Mouse (Mus musculus): ENCODE measurements around the gene Kcns1. TPM values are rescaled to one million over a fixed set of nuclear protein-coding genes. Genes with fewer than 3 reads are reported as not detected.

Kcns1 gene
- total and polyA plus RNA-seq, 3 experiments, result not detected

DNA sequence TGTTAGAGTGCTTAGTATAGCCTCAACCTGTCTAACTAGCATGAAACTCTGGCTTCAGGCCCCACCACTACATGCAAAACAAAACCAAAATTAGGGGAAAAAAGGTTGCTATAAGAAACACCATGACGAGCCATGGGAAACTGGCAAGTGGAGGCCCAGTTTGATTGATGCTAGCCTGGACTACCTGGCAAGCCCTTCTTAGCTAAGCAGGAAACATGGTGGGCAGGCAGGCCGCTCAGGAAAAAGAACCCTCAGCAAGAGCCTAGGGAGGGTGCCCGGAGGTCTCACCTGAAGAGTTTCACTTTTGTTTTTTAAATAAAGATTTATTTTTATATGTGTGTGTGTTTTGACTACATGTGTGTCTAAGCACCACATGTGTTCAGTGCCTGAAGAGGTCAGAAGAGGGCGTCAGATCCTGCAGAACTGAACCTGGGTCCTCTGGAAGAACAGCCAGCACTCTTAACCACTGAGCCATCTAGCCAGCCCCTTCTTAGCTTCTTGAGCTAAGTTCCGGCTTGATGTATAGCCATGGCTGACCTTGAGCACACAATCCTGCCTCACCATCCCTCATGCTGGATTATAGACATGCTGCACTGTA lies 47.6 kb downstream of the Kcns1 start:
- no peak for DNase-seq

DNA sequence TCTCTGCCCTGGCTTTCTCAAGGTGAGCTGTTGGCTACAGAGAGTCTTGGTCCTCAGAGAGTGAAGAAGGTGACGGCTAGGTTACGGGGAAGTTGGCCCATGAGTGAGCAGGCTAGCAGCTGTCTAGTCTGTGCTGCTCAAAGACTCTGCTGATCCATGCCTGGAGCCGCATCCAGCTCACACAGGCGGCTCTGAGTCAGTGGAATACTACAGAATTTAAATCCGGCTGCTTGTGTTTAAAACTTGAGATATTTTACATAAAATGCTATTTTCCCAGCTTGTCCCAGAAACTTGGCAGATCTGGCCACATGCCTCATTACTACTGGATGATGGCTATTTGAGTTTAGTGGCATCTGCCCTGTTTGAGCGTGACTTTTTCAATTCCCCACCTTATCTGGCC lies 51.4 kb downstream of the Kcns1 start:
- DNase-seq, result no peak

DNA sequence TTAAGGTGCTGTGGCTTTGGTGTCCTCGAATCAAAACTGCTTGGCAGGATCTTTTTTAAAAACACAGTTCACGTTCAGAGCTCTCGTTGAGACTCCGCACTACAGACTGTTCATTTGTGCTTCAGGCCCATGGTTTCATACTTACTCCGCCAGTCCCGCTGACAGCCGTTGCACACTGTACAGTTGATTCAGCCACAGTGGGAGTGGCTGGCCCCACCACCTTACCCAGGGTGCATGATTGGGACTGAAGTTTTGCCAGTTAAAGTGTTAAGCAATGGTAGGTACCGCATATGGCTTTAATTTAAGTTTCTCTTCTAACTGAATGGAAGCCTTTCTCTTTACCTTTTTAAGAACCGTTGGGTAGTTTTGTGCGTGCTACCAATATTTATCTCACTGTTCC lies 55.4 kb downstream of the Kcns1 start:
- no peak for DNase-seq

DNA sequence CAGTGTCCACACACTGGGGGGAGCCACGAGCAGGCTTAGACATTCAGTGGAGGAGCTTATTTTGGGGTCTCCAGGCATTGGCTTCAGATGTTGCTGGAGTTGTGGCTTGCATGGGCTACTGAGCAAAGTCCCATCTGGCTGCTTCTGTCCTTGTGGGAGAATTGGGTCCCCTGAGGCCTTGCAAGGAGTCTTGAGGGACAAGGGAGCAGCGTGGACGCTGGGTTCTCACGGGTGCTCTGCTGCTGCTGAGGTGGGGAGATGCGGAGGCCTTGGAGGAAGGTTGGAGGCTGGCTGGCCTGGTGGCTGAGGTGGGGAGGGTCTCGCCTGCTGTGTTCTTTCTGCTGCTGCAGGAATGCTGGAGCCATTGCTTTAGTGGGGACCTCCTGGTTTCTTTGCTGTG lies 56.9 kb downstream of the Kcns1 start:
- DNase-seq, result no peak

Other genes starting within 250 kb of the Kcns1 start
- 100 to 1,000 TPM; 260 to 298 TPM for gene Ywhab, start 176.2 kb downstream of the Kcns1 start, total RNA-seq (2021)
- 66.5 and 75.4 TPM in 2 replicates for gene Ywhab, start 176.2 kb downstream of the Kcns1 start, polyA plus RNA-seq (2012; rRNA removed)
- gene Pabpc1l, start 145.7 kb downstream of the Kcns1 start, total RNA-seq (2021), result 1 to 10 TPM; 1.4 to 2.6 TPM
- 0.36 and 1.1 TPM in 2 replicates for gene Pabpc1l, start 145.7 kb downstream of the Kcns1 start, polyA plus RNA-seq (2012; rRNA removed)
- 10 to 100 TPM; 25.9 to 29.5 TPM for gene Stk4, start 100.8 kb downstream of the Kcns1 start, total RNA-seq (2021)
- 5.5 and 6.4 TPM in 2 replicates for gene Stk4, start 100.8 kb downstream of the Kcns1 start, polyA plus RNA-seq (2012; rRNA removed)
- 10 to 100 TPM; 35.1 to 59.8 TPM for gene Tomm34, start 99.9 kb downstream of the Kcns1 start, total RNA-seq (2021)
- gene Tomm34, start 99.9 kb downstream of the Kcns1 start, polyA plus RNA-seq (2012; rRNA removed), result 66.0 and 72.2 TPM in 2 replicates
- not detected for gene Wfdc5, start 11.6 kb upstream of the Kcns1 start, total RNA-seq (2021)
- gene Wfdc5, start 11.6 kb upstream of the Kcns1 start, polyA plus RNA-seq (2012; rRNA removed), result not detected in 2 replicates
- gene Wfdc12, start 19.5 kb upstream of the Kcns1 start, total RNA-seq (2021), result 10 to 100 TPM in 1 of 2 experiments, not detected in 1; 10.5 TPM
- gene Wfdc12, start 19.5 kb upstream of the Kcns1 start, polyA plus RNA-seq (2012; rRNA removed), result 0.39 and 2.3 TPM in 2 replicates
- gene Wfdc15a, start 29.0 kb upstream of the Kcns1 start, total RNA-seq (2021), result not detected
- gene Wfdc15a, start 29.0 kb upstream of the Kcns1 start, polyA plus RNA-seq (2012; rRNA removed), result not detected in 2 replicates
- gene Wfdc15b, start 50.5 kb upstream of the Kcns1 start, total RNA-seq (2021), result not detected
- gene Wfdc15b, start 50.5 kb upstream of the Kcns1 start, polyA plus RNA-seq (2012; rRNA removed), result not detected in 2 replicates
- gene Svs2, start 67.4 kb upstream of the Kcns1 start, total RNA-seq (2021), result not detected
- not detected in 2 replicates for gene Svs2, start 67.4 kb upstream of the Kcns1 start, polyA plus RNA-seq (2012; rRNA removed)
- gene Svs3b, start 85.5 kb upstream of the Kcns1 start, total RNA-seq (2021), result not detected
- not detected in 2 replicates for gene Svs3b, start 85.5 kb upstream of the Kcns1 start, polyA plus RNA-seq (2012; rRNA removed)
- gene Svs4, start 107.3 kb upstream of the Kcns1 start, total RNA-seq (2021), result not detected
- gene Svs4, start 107.3 kb upstream of the Kcns1 start, polyA plus RNA-seq (2012; rRNA removed), result not detected in 2 replicates
- gene Svs3a, start 118.2 kb upstream of the Kcns1 start, total RNA-seq (2021), result not detected
- gene Svs3a, start 118.2 kb upstream of the Kcns1 start, polyA plus RNA-seq (2012; rRNA removed), result not detected in 2 replicates
- not detected for gene Svs6, start 145.6 kb upstream of the Kcns1 start, total RNA-seq (2021)
- gene Svs6, start 145.6 kb upstream of the Kcns1 start, polyA plus RNA-seq (2012; rRNA removed), result not detected in 2 replicates
- 1 to 10 TPM; 1.5 to 1.7 TPM for gene Svs5, start 161.6 kb upstream of the Kcns1 start, total RNA-seq (2021)
- not detected in 2 replicates for gene Svs5, start 161.6 kb upstream of the Kcns1 start, polyA plus RNA-seq (2012; rRNA removed)
- gene Slpi, start 218.0 kb upstream of the Kcns1 start, total RNA-seq (2021), result 10 to 100 TPM; 19.3 to 36.0 TPM
- gene Slpi, start 218.0 kb upstream of the Kcns1 start, polyA plus RNA-seq (2012; rRNA removed), result 5.7 and 8.5 TPM in 2 replicates
- not detected for gene Rbpjl, start 232.0 kb upstream of the Kcns1 start, total RNA-seq (2021)
- not detected in 2 replicates for gene Rbpjl, start 232.0 kb upstream of the Kcns1 start, polyA plus RNA-seq (2012; rRNA removed)
- gene Matn4, start 234.0 kb upstream of the Kcns1 start, total RNA-seq (2021), result 1 to 10 TPM in 1 of 2 experiments, under 1 TPM in 1; 0.17 to 1.8 TPM
- gene Matn4, start 234.0 kb upstream of the Kcns1 start, polyA plus RNA-seq (2012; rRNA removed), result 1.0 TPM in 2 replicates